Mouse (Mus musculus) testis, postnatal 14 days (tissue): ENCODE measurements around the gene Olfr311.
"Not testable (repeated sequence)": the region's sequence is repeated elsewhere in the genome, so short reads cannot be mapped to it uniquely, and the experiment has no call there.

ENCODE experiments used
- DNase-seq: peaks from one replicate; pipeline ENCODE4 v3.0.0; 2021; ENCODE audit warnings: low spot score

Olfr311 gene

DNA sequence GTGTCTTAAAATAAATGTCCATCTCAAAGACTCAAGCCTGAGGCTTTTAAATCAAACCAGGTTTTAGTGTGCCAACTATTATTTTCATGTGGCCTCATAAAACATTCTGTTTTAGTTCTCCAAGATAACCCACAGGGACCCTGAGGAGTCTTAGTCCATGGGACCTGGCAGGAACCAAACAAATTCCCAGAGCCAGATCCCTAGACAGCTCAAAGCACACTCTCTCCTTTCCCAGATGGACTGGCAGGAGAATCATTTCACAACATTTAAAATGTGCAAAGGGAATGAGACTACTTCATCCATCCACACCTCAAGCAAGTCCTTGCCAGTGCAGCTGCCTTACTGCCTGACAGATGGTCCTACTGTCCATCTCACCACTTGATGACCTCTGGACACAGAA, at the start of gene Olfr311:
TSS of gene Olfr311 (plus strand) at position 301 of the 400 bp plus-strand sequence.
- not testable (repeated sequence) for DNase-seq

DNA sequence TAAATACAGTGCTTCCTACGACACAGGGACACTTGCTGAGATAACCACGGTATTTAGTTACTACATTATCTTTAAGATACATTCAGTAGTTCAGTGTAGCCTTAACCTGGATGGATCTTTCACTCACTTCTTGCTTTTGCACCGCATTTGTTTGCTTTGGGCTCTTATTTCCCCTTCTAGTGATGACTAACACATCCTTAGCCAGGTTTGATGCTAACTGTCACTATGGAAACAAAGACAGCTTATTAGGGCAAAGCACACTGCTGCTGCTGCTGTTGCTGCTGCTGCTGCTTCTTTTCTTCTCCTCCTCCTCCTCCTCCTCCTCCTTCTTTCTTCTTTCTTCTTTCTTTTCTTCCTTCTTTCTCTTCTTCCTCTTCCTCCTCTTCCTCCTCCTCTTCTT, 49.5 kb upstream of the Olfr311 start:
- DNase-seq: no peak

DNA sequence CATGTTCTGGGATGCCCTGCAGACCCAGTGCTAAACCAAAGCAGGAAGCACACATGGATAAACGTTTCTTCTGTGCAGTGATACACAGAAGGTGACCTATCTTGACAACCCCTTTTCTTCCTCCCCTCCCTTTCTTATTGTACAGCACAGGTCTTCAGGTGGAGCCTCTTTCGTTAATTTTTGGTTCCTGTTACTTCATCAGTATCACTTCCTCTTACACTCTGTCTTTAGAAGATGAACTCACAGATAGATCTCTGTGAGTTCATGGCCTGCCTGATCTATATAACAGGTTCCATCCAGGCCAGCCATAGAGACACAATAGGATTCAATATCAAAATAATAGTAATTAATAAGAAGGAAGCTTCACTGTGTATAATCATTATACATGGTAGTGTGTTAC, 49.0 kb upstream of the Olfr311 start:
- no peak for DNase-seq

DNA sequence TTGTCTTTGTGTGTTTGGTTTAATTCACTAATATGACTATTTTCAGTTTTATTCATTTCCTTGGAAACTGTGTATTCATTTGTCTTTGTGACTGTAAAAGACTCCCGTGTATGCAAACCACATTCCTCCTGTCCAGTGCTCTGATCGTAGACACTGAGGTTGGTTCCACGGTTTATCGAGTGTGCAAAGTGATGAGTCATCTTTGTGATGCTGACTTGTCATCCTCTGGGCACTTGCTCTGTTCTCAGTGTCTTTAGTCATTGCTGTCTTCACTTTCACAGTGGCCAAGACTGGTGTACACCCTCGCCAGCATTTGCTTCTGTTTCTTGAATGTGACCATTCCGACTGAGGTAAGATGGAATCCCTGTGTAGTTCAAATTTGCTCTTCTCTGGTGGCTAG, 48.4 kb upstream of the Olfr311 start:
- no peak for DNase-seq

GRCm38 (mm10) chr11:58795856-58796255, 43.2 kb upstream of the Olfr311 start:
- DNase-seq: no peak

- no peak for DNase-seq
Observed at GRCm38 (mm10) chr11:58796850-58797249, 42.2 kb upstream of the Olfr311 start.

GRCm38 (mm10) chr11:58799747-58800146, 39.3 kb upstream of the Olfr311 start:
- DNase-seq: no peak

DNA sequence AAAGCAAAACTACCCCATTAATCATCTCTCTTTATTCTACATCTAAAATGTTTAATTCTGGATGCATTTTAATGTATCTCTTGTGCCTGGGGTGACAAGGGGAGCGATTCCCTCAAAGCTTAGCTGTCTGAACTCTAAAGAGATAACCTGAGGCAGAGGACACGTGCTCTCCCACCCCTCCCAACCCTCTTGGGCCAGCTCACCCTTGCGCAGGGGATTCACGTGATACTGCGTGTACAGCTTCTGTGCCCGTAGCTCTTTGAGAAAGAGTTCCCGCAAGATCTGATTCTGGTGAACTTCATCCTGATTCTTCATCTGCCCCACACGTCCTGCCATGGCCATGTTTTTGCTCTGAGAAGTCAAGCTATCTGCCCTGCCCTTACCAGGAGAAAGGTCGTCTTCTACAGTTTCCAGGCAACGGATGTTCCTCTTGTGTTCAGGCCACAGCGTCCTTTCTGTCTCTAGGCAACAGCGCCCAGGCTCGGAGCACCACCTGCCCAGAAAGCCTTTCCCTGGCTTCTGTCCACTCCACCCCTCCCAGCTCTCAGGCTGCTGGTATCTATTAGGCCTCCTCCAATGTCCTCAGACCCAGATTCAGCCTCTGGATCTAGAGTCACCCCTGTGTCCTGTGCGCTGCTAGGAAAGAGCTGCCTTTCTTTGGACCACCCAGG, 37.4 kb upstream of the Olfr311 start, which contains the start of gene Fam183b:
TSS of gene Fam183b (minus strand) at position 403 of the 671 bp plus-strand sequence.
- DNase-seq: no peak

- no peak for DNase-seq
Observed at GRCm38 (mm10) chr11:58803871-58804270, 35.2 kb upstream of the Olfr311 start.

DNA sequence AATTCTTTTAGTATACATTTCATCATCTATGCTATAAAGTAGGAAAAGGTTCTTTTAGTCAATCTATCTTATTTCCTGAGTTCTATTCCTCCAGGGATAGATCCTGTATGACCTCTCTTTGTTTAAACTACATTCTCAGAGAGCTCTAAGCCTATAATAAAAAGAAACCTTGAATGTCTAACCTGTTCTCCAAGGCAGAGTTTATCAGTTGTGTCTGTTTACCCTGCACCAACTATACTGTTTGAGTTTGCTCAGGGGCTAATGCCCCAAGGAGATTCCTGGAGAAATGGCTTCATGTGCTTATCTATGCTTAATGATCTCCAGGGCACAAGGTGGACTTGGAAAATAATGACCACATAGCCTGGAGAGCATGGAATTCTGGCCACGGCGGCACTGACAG, 34.7 kb upstream of the Olfr311 start:
- no peak for DNase-seq

- no peak for DNase-seq
Observed at GRCm38 (mm10) chr11:58812001-58812400, 27.1 kb upstream of the Olfr311 start.

GRCm38 (mm10) chr11:58814700-58815099, 24.4 kb upstream of the Olfr311 start, which contains the start of gene Olfr313:
Gene Olfr313 (plus strand): TSS chr11:58815000.
- DNase-seq: not testable (repeated sequence)

- no peak for DNase-seq
Observed at GRCm38 (mm10) chr11:58815676-58816075, 23.4 kb upstream of the Olfr311 start.

- DNase-seq: not testable (repeated sequence)
Observed at GRCm38 (mm10) chr11:58828937-58829336, 10.1 kb upstream of the Olfr311 start, which contains the start of gene Olfr312. Gene Olfr312 (plus strand): TSS chr11:58829237.

- no peak for DNase-seq
Observed at GRCm38 (mm10) chr11:58829764-58830163, 9.3 kb upstream of the Olfr311 start.

- not testable (repeated sequence) for DNase-seq
Observed at GRCm38 (mm10) chr11:58832541-58832940, 6.5 kb upstream of the Olfr311 start.

DNA sequence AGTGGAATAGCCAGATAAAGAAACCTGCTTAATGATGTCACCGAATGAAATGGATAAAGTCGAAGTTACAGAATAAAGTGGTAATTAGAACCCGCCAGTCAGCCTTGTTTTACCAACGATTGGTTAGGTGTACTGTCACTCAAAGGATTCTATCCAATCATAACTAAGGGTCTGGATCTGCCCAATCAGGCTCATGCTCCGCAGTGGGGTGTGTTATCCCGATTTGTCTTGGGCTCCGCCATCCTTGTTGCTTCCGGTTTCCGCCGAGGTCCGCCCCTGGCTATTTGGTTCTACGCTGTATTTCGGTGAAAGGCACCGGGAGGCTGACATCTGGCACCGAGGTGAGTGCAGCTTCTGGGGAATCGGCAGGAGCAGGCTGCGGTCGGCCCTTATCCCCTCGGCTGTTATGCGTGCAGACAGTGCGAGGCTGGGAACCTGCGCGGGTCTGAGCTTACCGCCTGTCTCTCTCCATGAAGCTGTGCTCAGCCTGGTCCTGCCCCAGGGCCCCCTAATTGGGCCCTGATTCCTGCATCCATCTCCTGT, 7.9 kb downstream of the Olfr311 start, which contains the start of gene Gm12258:
TSS of gene Gm12258 (plus strand) at position 240 of the 543 bp plus-strand sequence.
- peak; percentile 91 for DNase-seq

DNA sequence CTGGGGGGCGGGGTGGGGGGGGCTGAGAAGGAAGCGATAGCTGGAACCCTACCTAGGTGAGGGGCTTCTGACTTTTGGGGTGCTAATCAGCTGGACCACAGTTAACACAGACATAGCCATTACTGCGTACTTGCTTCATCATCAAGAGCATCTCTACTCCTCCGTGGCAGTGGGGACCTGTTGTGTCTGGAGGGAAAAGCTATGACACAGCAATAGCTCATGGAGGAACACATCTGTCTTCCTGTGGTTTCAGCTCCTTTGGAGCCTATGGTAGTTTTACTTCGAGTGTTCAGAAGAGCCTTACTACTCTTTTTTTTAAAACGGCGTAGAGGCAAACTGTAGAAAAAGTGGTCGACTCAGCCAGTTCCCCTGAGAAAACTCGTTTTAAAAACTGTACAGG, 8.6 kb downstream of the Olfr311 start:
- no peak for DNase-seq

GRCm38 (mm10) chr11:58849731-58850130, 10.7 kb downstream of the Olfr311 start:
- DNase-seq: no peak

DNA sequence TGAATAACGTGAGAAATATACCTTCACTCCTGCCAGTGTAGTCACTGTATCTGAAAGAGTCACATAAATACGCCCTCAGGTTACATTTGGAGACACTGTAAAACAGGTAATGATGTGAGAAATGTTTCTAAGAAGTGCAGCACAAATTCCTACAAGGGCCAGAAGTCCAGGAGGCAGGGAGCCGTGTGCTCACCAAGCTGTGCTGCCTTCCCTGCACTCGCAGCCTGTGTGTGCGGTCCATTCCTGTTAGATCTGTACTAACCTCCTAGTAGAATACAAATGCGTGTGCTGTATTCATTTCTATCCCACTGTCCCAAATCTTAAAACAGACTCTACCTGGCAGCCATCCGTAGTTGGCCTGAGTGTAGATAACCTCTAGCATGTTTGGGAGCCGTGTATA, 21.7 kb downstream of the Olfr311 start:
- DNase-seq: no peak

GRCm38 (mm10) chr11:58867039-58867953, 28.2 kb downstream of the Olfr311 start, which contains the start of gene 2810021J22Rik:
Gene 2810021J22Rik (plus strand): TSS chr11:58867216.
- DNase-seq: peak; percentile 80

GRCm38 (mm10) chr11:58867954-58868330, 28.9 kb downstream of the Olfr311 start:
- peak; percentile 21 for DNase-seq
